Mouse (Mus musculus) ES-Bruce4 (cell line): Measurements from ENCODE around the gene Apoc3. TPM values are rescaled to one million over a fixed set of nuclear protein-coding genes. Genes with fewer than 3 reads are reported as not detected.

ENCODE experiments used
- H3K27ac ChIP-seq: 2 replicates; pipeline ENCODE4 v1.5.1; 2012; ENCODE audit warnings: low read length, inconsistent platforms; ENCODE audit not compliant: insufficient read depth
- H3K27me3 ChIP-seq: 2 replicates; pipeline ENCODE4 v1.6.1; 2012; ENCODE audit warnings: mild to moderate bottlenecking, low read length, inconsistent platforms; ENCODE audit not compliant: control insufficient read depth, poor library complexity, insufficient read depth, severe bottlenecking
- H3K36me3 ChIP-seq: 2 replicates; pipeline ENCODE4 v1.6.1; 2012; ENCODE audit warnings: inconsistent platforms, mild to moderate bottlenecking, low read length, moderate library complexity; ENCODE audit not compliant: control insufficient read depth, poor library complexity, insufficient read depth, severe bottlenecking
- H3K4me1 ChIP-seq: one replicate; pipeline ENCODE4 v1.8.1; 2011; ENCODE audit warnings: low read length; ENCODE audit not compliant: control insufficient read depth, insufficient read depth
- H3K4me3 ChIP-seq: 2 replicates; pipeline ENCODE4 v1.5.1; 2011; ENCODE audit warnings: low read depth, mild to moderate bottlenecking, low read length
- H3K9ac ChIP-seq: 2 replicates; pipeline ENCODE4 v1.6.1; 2012; ENCODE audit warnings: low read depth, mild to moderate bottlenecking, inconsistent platforms; ENCODE audit not compliant: poor library complexity, severe bottlenecking
- H3K9me3 ChIP-seq: replicated peaks from 2 replicates; pipeline ENCODE4 v1.6.1; 2012; ENCODE audit warnings: mild to moderate bottlenecking, low read length, inconsistent platforms; ENCODE audit not compliant: control insufficient read depth, poor library complexity, insufficient read depth, severe bottlenecking
- CTCF ChIP-seq: IDR thresholded peaks from one replicate; pipeline ENCODE4 v1.8.1; 2011; ENCODE audit warnings: low read depth, low read length
- EP300 ChIP-seq: IDR thresholded peaks from 2 replicates; pipeline ENCODE4 v1.6.1; 2011; ENCODE audit warnings: low read depth, low read length; ENCODE audit not compliant: insufficient read depth
- POLR2A ChIP-seq: IDR thresholded peaks from one replicate; pipeline ENCODE4 v1.8.1; 2011; ENCODE audit warnings: low read length; ENCODE audit not compliant: insufficient read depth
- polyA plus RNA-seq: library from polyadenylated mRNA; stranded (reverse); fragments of >200 nt; gene quantifications from 2 replicates; pipeline ENCODE4 v1.2.4, GENCODE M21; 2011; ENCODE audit warnings: low read depth; ENCODE audit not compliant: missing spikeins, insufficient read depth, insufficient read length

Apoc3 gene
- polyA plus RNA-seq, 1 experiment: not detected

DNA sequence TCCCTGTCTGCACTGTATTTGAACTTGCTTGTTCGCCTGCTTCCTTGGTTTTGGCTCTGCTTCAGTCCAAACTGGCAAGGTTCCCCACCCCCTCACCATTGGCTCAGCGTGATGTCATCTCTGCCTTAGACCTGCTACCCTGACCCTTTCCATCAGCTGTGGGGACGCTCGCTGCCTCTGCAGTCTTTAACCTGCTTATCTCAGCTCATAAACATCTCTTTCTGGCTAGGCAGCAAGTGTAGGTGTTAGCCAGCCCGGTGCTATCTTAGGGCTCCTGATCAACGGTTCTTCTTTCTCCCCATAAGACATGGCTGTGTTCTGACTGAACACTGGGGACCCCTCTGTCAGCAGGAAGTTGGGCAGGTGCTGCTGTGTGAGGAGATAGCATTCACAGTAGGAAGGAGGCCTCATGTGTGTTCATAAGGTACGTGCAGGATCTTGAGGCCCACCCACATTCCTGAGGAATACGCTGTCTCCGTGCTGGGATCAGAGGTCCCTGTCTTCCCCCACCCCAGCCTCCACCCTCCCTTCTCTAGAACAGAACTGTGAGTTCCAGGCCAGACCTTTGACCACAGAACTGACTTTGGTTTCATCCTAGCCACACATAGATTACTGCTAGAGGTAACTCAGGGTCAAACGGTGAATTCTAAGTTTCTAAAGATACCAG lies 28.5 kb downstream of the Apoc3 start:
- TF ChIP-seq EP300 (no peak), CTCF (no peak), POLR2A (no peak)
- no peak overlapping the region for H3K4me3 ChIP-seq
- no peaks in the 10 kb centered on the region for H3K9me3 ChIP-seq
- H3K36me3 ChIP-seq: no peaks in the 10 kb centered on the region
- H3K4me1 ChIP-seq: no peaks in the 10 kb centered on the region
- H3K27ac ChIP-seq: no peak overlapping the region
- no peak overlapping the region for H3K9ac ChIP-seq
- H3K27me3 ChIP-seq: no peaks in the 10 kb centered on the region

DNA sequence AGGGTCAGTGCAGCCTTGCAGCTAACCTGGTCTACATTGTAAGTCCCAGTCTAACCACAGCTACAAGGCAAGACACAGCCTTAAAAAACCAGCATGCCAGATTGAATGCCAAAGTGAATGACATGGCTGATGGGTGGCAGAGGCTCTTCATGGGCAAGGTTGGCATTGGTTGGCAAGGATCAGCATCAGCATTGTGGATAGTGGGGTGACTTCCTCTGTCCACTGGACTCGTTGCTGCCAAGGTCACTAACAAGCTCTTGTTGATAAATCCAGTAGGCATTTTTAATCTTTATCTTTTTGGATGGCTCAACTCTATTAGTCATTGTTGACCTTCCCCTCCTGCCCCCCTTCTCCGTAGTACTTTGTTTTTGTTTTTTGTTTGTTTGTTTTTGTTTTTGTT lies 35.8 kb downstream of the Apoc3 start:
- no peak for TF ChIP-seq EP300
- Histone ChIP-seq H3K27ac (no peak overlapping the region), H3K27me3 (no peaks in the 10 kb centered on the region), H3K4me3 (no peak overlapping the region), H3K36me3 (0 out of 2 replicates have a peak, but pooled peaks cover 2% of the 10 kb centered on the region), H3K4me1 (no peaks in the 10 kb centered on the region), H3K9ac (no peak overlapping the region), H3K9me3 (no peaks in the 10 kb centered on the region)

DNA sequence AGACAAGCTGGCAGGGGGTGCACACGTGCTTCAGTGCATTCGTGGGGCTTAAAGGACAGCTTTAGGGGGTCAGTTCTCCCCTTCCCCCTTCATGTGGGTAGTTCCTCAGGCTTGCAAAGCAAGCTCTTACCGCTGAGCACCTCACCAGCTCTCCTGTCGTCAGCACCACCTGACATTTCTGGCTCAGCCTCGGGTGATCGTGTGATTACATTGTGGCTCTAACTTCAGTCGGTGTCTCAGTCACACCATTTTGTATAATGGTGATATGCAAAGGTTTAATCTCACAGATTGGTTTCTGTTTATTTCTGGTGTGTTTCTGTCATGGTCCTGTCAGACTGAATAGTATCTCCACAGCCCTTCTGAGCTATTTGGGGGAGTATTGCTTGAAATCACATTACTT lies 36.5 kb downstream of the Apoc3 start:
- TF ChIP-seq POLR2A: no peak
- TF ChIP-seq CTCF: no peak
- TF ChIP-seq EP300: no peak
- Histone ChIP-seq H3K9ac (no peak overlapping the region), H3K27me3 (no peaks in the 10 kb centered on the region), H3K27ac (no peak overlapping the region), H3K36me3 (0 out of 2 replicates have a peak, but pooled peaks cover 2% of the 10 kb centered on the region), H3K4me1 (no peaks in the 10 kb centered on the region), H3K9me3 (no peaks in the 10 kb centered on the region), H3K4me3 (no peak overlapping the region)

GRCm38 (mm10) chr9:46198461-46198860 lies 37.0 kb downstream of the Apoc3 start:
- Histone ChIP-seq H3K4me3 (no peak overlapping the region), H3K9ac (no peak overlapping the region), H3K9me3 (no peaks in the 10 kb centered on the region), H3K4me1 (no peaks in the 10 kb centered on the region), H3K36me3 (0 out of 2 replicates have a peak, but pooled peaks cover 2% of the 10 kb centered on the region), H3K27ac (no peak overlapping the region), H3K27me3 (no peaks in the 10 kb centered on the region)
- TF ChIP-seq POLR2A (no peak), CTCF (no peak), EP300 (no peak)

DNA sequence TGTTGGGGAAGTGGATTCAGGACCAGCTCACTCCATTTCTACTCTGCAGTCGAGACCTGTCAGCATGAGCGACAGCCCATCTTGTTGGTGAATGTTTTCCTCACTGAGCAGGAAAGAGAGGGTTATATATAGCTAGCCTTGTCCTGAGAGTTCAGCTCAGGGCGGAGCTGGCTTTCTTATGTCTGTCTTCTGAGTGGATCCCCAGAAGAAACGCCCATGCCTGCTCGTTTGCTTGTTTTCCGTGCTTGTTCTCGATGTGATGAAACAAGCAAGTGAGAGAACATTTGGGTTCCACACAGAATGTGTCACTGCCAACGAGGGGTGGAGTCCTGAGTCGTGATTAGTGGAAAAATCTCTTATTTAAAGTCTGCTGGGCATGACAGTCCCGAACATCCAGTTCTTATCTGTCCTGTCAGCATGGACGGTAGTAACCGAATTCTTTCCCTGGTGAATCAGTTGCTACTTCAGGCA lies 38.7 kb downstream of the Apoc3 start:
- H3K27ac ChIP-seq: no peak overlapping the region
- H3K9me3 ChIP-seq: no peaks in the 10 kb centered on the region
- no peak overlapping the region for H3K9ac ChIP-seq
- H3K27me3 ChIP-seq: no peaks in the 10 kb centered on the region
- H3K36me3 ChIP-seq: 0 out of 2 replicates have a peak, but pooled peaks cover 2% of the 10 kb centered on the region
- H3K4me3 ChIP-seq: no peak overlapping the region
- no peaks in the 10 kb centered on the region for H3K4me1 ChIP-seq
- no peak for TF ChIP-seq EP300
- no peak for TF ChIP-seq CTCF
- no peak for TF ChIP-seq POLR2A

DNA sequence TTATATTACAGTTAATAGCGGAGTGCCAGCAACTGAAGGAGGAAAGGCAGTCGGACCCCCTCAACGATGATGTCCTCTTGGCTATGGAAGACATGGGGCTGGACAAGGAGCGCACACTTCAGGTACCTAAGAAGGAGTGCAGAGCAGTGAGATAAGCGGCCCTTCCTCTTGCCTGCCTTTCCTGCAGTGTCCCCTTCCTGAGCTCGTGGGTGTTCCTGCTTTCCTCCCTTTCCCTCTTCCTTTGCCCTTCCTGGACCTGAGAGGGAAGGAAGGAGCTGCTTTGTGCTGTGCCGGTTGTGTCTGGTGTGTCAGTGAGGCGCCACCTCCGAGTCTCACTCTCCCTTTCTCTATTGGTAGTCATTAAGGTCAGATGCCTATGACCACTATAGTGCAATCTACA lies 40.6 kb downstream of the Apoc3 start:
- Histone ChIP-seq H3K9me3 (no peaks in the 10 kb centered on the region), H3K9ac (no peak overlapping the region), H3K27ac (no peak overlapping the region), H3K4me3 (no peak overlapping the region), H3K27me3 (no peaks in the 10 kb centered on the region), H3K36me3 (0 out of 2 replicates have a peak, but pooled peaks cover 2% of the 10 kb centered on the region), H3K4me1 (no peaks in the 10 kb centered on the region)
- TF ChIP-seq CTCF: no peak
- no peak for TF ChIP-seq EP300
- no peak for TF ChIP-seq POLR2A
